Mouse (Mus musculus) right cerebral cortex, postnatal 25 days (tissue): ENCODE measurements around the gene Pold2.

ENCODE experiments used
- DNase-seq: peaks from one replicate; pipeline ENCODE4 v3.0.0; 2022

Gene Pold2

DNA sequence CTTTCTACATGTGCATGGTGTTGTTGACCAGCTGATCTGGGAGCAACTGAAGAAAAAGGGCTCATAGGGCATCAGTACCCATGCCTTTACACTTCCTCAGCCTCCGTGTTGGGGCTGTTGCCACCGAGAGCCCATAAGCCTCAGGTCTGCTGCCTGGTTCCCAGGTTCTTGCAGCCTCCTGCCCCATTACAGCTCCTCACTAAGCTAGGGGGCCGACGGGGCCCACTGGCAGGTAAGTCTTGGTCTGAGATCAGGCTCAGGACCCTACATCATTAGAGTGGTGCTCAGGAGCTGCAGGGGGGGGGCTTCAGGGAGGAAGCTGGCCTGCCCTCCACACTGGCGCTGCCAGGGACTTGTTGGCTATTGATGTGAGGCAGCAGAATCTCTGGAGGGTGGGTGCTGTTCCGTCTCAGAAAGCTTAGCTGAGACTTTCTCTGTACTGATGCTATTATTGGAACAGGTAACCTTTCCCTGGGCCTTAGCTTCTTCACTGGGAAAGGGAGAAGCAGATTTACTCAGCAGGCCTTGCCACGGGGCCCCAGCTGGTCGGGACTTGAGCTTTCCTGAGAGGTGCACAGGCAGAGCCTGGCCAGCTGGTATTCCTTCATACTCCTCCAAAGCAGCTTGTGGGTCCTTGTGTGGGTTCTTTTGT, 21.5 kb downstream of the Pold2 start:
- DNase-seq = no peak

DNA sequence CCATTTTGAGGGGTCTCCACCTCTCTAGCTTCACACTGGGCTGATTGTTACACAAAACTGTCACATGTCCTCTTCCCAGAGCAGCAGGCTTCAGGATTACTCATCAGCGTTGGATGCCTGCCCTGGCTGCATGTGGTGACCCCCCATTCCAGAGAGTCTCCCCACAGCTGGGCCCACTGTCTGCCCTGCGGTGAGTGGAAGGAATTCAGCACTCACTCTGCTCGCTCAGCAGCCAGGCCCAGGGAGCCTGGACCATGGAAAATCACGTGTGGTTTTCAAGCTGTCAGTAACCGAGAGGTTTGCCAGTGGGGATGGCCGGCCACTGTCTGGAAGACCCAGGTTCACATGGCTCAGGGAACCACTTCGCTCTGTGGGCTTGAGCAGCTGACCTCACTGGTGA, 22.2 kb downstream of the Pold2 start:
- peak; percentile 32 for DNase-seq

DNA sequence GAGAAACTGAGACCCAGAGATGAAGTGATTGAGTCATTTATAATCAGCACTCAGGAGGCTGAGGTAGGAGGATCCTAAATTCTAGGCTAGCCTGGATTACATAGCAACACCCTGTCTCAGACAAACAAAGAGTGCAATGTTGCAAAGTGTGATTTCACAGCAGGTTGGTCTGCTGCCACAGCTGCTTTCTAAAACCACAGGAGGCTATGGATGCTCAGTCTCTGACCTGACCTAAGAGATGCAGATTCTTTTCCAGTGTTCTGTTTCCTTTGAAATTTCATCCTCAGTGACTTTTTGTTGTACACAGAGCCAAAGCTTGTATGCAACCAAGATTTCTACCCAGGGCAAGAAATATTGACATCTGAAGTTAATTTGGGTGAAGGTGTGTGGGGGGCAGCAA, 22.6 kb downstream of the Pold2 start:
- no peak for DNase-seq

DNA sequence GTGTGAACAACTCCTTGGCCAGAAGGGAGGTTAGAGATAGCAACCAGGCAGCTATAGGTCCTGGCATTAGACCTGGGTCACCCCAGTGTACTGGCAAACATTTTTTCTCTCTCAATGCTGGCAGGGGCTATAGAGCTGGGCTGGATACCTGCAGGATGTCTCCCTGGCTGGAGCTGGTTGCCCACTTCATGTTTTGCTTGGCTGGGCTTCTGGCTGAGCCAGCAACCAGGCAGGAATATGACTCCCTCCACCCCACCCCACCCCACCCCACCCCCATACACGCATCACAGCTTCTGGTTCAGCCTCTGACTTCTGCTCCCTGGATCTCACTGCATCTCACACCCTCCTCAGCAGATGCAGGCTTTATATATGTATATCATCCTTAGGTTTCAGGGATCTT, 25.8 kb downstream of the Pold2 start:
- no peak for DNase-seq

DNA sequence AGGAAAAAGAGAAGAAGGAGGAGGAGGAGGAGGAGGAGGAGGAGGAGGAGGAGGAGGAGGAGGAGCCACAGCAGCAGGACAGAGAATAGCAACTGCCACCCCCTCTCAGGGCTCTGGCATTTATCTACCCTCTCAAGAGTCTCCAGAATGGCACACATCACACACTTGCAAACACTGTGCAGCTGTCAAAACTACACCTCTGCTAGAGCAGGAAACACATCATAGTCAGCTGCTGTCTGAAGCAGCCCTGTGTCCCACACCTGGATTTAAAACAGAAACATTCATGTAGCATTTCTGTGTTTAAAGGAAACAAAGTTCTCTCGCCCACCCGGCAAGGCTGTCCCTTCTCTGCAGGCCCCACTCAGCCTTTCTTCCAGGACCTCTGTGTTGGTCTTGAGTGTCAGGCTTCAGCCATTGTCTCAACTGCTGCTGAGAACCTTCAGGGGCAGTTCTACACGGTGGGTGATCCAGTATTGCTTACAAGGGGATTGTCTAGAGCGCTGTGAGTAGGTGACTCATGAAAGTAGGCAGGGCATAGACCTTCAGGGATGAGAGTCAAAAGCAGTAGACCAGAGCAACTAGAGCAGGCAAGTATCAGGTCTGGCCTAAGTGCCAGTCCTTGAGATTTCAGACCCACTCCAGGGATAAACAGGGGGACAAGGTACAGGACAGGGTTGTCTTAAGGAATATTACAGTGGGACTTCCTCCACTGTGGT, 26.9 kb downstream of the Pold2 start:
- no peak for DNase-seq

DNA sequence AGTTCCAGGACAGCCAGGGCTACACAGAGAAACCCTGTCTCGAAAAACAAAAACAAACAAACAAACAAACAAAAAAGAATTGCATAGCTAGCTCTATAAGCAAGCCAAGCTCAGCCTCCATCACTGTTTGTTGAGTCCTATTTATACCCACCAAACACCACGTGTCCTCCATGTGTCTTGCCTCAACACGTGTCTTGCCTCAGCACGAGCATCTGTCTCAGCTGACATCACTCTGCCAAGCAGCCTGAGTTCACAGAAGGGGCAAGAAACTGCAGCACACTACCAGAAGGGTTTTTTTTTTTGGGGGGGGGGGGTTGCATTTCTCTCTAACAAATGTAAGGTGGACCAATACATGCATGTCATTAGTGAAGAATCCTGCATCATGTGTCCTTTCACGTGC, 27.6 kb downstream of the Pold2 start:
- DNase-seq = no peak

GRCm38 (mm10) chr11:5849316-5849715, 28.8 kb downstream of the Pold2 start:
- no peak for DNase-seq

DNA sequence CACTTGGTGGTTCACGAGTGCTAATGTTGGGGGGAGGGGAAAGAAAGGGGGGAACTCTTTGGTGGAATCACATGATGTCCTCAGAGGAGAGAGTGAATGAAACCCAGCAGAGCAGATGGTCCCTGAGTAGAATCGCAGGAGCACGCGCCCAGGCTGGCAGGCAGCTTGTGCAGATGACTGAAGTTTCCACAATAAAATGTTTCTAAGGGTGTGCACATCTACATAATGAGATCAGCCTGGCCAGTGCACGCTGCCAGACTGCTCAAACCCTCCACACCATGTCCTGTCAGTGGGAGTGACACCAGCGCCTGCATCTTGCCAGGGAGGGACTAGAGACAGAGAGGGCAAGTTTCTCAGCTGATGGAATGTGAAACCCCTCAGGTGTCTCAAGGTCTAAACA, 29.4 kb downstream of the Pold2 start:
- DNase-seq = peak; percentile 27

DNA sequence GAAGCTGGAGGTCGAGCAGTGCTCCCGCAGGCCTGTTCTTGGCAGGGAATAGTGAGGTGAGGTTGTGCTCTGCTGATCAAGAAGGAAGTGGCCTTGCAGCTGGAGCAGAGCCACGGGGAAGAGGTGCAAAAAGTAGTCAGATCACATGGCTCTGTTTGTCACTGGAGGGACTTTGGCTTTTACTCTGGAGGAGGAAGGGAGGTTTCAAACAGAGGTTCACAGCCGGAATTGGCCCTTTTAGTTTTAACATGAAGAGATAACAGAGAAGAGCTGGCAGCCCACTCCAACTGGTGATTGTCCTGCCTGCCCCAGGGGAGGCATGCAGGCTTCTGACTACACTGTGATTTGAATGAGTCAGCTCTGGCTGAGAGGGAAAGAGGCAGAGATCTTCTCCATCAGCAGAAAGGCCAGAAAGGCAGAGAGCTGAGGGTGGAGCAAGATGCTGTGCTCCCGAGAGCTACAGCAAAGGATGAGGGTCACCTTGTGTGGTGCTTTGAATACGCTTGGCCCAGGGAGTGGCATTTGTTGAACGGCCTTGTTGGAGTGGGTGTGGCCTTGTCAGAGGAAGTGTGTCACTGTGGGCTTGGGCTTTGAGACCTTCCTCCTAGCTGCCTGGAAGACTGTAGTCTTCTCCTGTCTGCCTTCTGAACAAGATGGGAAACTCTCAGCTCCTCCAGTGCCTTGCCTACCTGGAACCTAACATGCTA, 31.3 kb downstream of the Pold2 start:
- DNase-seq = no peak

- DNase-seq = no peak
Observed at GRCm38 (mm10) chr11:5843131-5843530, 35.0 kb downstream of the Pold2 start.

DNA sequence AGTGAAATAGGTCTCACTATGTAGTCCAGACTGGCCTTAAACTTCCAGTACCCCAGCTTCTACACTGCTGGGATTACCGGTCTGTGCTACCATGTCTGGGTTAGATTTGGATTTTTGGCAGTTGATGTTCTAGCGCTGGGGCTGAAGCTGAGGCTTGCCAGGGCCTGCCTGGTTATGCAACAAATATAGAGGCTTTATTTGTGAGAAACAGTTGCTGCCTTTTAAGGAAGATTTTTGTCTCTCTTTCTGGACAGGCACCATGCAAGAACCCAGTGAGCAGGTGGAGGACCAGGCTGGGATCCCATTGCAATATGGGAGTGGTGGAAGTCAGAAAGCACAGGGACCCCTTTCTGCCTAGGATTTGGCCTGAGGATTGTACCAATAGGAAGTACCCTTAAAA, 36.3 kb downstream of the Pold2 start:
- DNase-seq = no peak

- DNase-seq = no peak
Observed at GRCm38 (mm10) chr11:5840346-5840745, 37.7 kb downstream of the Pold2 start.

DNA sequence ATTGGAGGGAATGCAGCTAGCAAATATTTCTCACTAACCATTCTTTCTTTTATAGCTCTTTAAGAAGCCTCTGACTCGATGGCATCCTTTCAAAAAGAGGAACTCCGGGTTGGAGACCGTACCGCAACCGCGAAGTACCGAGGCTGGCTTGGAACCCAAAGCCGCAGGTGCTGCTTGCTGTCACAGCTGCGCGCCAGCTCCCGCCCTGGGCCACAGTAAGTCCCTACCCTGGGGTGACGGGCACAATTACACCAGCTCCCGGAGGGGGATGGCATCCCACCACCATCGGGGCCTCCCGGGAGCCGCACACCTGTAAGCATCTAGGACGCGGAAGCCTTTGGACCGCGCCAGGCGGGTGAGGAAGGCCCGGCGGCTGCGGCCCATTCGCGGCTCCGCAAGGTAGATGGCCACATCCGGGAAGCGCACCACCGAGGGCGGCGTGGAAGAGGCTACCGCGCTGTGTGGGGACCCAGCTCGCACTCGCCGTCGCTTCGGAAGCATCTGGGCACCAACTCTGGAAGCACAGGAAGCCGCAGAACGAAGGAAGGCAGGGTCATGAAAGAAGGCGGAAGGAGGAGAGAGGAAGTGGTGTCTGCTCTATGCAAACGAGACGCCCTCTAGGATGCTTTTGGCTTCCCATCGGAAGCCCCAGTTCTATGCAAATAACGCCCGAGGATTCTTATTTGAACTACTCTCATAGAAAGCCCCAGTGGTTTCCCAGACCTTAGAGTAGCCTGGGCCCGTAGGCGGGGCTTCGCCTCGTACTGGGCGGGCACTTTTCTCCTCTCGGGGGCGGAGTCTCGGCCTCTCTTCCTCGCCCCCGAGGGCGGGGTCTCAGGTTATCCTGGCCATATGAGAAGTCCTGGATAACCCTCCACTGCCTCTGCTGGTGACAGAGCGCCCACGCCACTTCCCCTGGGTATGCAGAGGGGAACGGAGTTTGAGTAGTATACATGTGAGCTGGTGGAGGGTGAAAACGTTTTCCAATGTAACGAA, 40.5 kb downstream of the Pold2 start, which contains the start of gene Polm:
Gene Polm, minus strand, starts transcription at position 766 of the 996 bp plus-strand sequence.
- peak; percentile 85 for DNase-seq

DNA sequence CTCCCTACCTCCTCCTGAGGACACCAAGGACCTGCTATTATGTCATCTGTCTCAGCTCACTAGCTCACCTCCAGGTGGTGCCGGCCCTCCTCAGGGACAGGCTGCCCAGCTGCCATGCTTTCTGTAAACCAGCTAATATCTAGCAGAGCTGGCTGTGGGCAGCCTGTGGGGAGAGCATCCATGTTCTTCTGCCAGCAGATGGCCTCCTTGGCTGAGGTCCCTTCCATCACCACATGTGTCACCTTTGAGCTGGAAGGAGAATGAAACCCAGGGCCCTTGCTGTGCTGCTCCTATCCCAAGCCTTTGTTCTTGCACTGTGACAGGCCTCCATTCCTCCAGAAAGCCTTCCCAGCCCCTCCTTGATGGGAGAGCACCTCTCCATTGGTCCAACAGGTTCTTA, 42.0 kb downstream of the Pold2 start:
- DNase-seq = no peak

GRCm38 (mm10) chr11:5835057-5835456, 43.0 kb downstream of the Pold2 start:
- DNase-seq = no peak

- no peak for DNase-seq
Observed at GRCm38 (mm10) chr11:5834506-5834905, 43.6 kb downstream of the Pold2 start.

DNA sequence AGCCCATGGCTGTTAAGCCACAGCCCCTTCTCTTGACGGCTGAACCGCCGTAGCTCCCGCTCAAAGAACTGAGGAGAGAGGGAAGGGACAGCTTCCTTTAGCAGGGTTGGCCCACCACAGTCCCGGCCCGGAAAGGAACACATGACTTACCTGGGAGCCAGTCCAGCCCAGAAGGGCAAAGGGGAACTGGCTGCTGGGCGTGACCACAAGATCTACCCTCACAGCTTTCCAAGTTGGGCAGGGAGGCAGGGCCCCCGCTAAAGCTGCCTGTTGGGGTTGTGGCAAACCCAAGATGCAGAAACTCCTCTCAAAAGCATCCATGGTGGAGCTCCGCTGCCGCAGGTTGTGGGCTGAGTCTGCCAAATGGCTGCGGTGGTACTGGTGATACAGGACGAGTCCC, 48.8 kb downstream of the Pold2 start:
- DNase-seq = no peak

DNA sequence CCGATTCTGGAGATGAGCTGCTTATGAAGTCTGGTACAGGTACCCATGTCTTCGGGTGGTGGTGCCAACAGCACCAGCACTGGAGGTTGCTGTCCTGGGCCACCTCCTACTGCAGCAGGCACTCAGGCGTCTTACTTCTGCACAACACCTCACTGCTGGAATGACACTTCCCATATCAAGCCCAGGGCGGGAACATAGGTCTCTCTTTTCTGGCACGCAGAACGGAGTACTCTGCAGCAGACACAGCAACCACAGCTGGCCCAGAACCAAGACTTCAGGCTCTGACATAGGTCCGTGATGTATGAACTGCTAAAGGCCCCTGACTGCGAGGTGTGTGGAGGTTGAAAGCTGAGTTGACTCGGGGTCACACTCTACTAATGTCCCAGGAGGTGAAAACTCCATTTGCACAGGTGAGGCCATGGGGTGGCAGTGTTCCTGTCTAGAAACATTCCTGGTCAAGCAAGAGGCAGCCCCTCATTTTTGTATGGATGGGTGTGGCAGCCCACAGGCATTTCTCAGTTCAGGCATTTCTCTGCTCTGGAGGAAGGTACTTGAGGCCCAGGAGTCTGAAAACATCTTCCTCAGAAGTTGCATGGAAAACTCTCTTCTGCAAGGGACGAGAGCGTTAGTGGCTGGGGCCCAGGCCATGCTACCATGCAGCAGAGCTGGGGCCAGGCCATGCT, 49.4 kb downstream of the Pold2 start:
- no peak for DNase-seq

DNA sequence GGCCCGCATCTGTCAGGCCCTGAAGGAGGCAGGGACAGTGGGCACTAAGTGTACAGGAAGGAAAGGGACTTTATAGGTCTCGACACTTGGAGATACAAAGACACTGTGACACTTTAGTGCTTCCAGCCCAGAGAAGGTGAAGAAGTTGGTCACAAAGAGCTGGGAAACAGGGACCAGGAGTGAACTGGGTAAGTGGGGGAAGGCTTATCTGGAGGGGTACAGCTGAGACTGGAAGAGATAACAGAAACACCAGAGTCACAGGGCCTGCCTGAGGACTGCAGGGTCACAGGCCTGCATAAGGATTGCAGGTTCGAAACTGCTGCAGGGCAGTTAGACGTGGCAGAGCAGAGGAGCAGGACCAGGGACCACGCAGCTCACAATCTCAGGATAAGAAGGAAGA, 50.2 kb downstream of the Pold2 start:
- no peak for DNase-seq

GRCm38 (mm10) chr11:5825432-5825831, 52.7 kb downstream of the Pold2 start:
- DNase-seq = no peak
